Comparison of ENCODE assay signal across 28 mouse cellular contexts in genomic region chr7:125152281-125152680, GRCm38 (mm10).
"Had no signal": no experiment of that assay in that cellular context is flagged by ENCODE, and none has a peak within 500 bp of the region (broad histone marks: within the 10 kb centered on the region; RNA-seq: fewer than 3 reads in every experiment).

No protein-coding gene starts in this region.

- H3K9me3 ChIP-seq: embryonic facial prominence, embryonic 10.5 days; embryonic facial prominence, embryonic 12.5 days; embryonic facial prominence, embryonic 13.5 days; embryonic facial prominence, embryonic 15.5 days; forebrain, embryonic 10.5 days; forebrain, embryonic 12.5 days; forebrain, embryonic 13.5 days; forebrain, embryonic 15.5 days had no signal

- H3K4me1 ChIP-seq: forebrain, embryonic 12.5 days; forebrain, embryonic 13.5 days; forebrain, embryonic 15.5 days had no signal

- DNase-seq: cerebellum, adult 2 months; cerebellum, adult 8-10 months; cerebellum, adult 9-10 months; cerebellum, adult 9-11 months; cerebellum, postnatal 10 days; cerebellum, postnatal 14 days; cerebellum, postnatal 25 days; cerebellum, postnatal 36 days; embryo, embryonic 11 days; forebrain, postnatal 0 days; gastrocnemius, adult 2 months; gastrocnemius, postnatal 10 days; gastrocnemius, postnatal 14 days; gastrocnemius, postnatal 25 days; gastrocnemius, postnatal 36 days; heart, adult 18-20 months; heart, adult 2 months had no signal

- H3K9ac ChIP-seq: embryonic facial prominence, embryonic 12.5 days; embryonic facial prominence, embryonic 13.5 days; embryonic facial prominence, embryonic 15.5 days; forebrain, embryonic 12.5 days; forebrain, embryonic 13.5 days; forebrain, embryonic 15.5 days; forebrain, postnatal 0 days had no signal

- H3K36me3 ChIP-seq: embryonic facial prominence, embryonic 10.5 days; embryonic facial prominence, embryonic 12.5 days; embryonic facial prominence, embryonic 13.5 days; embryonic facial prominence, embryonic 15.5 days; forebrain, embryonic 10.5 days; forebrain, embryonic 12.5 days; forebrain, embryonic 15.5 days had no signal

- H3K4me3 ChIP-seq: embryonic facial prominence, embryonic 10.5 days; embryonic facial prominence, embryonic 12.5 days; embryonic facial prominence, embryonic 13.5 days; embryonic facial prominence, embryonic 15.5 days; erythroblast, embryonic 14.5 days; forebrain, embryonic 10.5 days; forebrain, embryonic 12.5 days; forebrain, embryonic 13.5 days; forebrain, embryonic 15.5 days; gastrocnemius, adult 2 months; heart, adult 2 months had no signal

- ATAC-seq: forebrain, embryonic 13.5 days; forebrain, embryonic 14.5 days; forebrain, embryonic 15.5 days; forebrain, embryonic 16.5 days; forebrain, postnatal 0 days had no signal

- H3K27me3 ChIP-seq: embryonic facial prominence, embryonic 12.5 days; embryonic facial prominence, embryonic 13.5 days; embryonic facial prominence, embryonic 15.5 days; forebrain, embryonic 12.5 days; forebrain, embryonic 13.5 days; forebrain, embryonic 15.5 days had no signal

- H3K27ac ChIP-seq: embryonic facial prominence, embryonic 10.5 days; embryonic facial prominence, embryonic 12.5 days; embryonic facial prominence, embryonic 13.5 days; embryonic facial prominence, embryonic 15.5 days; forebrain, embryonic 10.5 days; forebrain, embryonic 12.5 days; forebrain, embryonic 13.5 days; forebrain, embryonic 15.5 days; gastrocnemius, adult 2 months; heart, adult 2 months had no signal

- H3K4me2 ChIP-seq: embryonic facial prominence, embryonic 12.5 days; embryonic facial prominence, embryonic 13.5 days; embryonic facial prominence, embryonic 15.5 days; forebrain, embryonic 12.5 days; forebrain, embryonic 13.5 days; forebrain, embryonic 15.5 days had no signal
